Mouse (Mus musculus) forebrain, postnatal 0 days (tissue): ENCODE measurements around the gene Pde7b. TPM values are rescaled to one million over a fixed set of nuclear protein-coding genes. Genes with fewer than 3 reads are reported as not detected.
A peak's percentile ranks its signal among the peaks of the same experiment; 100 is the strongest.

Source experiments
- ATAC-seq: fragments of 200-750 bp; cut with Nextera tagmentation; 2 replicates; pipeline ENCODE4 v1.8.0; 2017; ENCODE audit warnings: mild to moderate bottlenecking, moderate library complexity
- DNase-seq: peaks from one replicate; pipeline ENCODE4 v3.0.0-alpha.2; 2015
- H3K27ac ChIP-seq: fragments of 300-500 bp; sonication (generic); 2 replicates; pipeline ENCODE4 v1.5.1; 2014; ENCODE audit warnings: low read depth, mild to moderate bottlenecking, antibody characterized with exemption, low read length, moderate library complexity, mixed read lengths
- H3K27me3 ChIP-seq: fragments of 300-500 bp; sonication (generic); 2 replicates; pipeline ENCODE4 v1.6.1; 2014; ENCODE audit warnings: mild to moderate bottlenecking, low read length, mixed read lengths; ENCODE audit not compliant: insufficient read depth
- H3K36me3 ChIP-seq: fragments of 300-500 bp; sonication (generic); 2 replicates; pipeline ENCODE4 v1.6.1; 2014; ENCODE audit warnings: mild to moderate bottlenecking, moderate library complexity; ENCODE audit not compliant: insufficient read depth
- H3K4me1 ChIP-seq: fragments of 300-500 bp; sonication (generic); 2 replicates; pipeline ENCODE4 v1.6.1; 2014; ENCODE audit warnings: antibody characterized with exemption; ENCODE audit not compliant: insufficient read depth
- H3K4me2 ChIP-seq: fragments of 300-500 bp; sonication (generic); 2 replicates; pipeline ENCODE4 v1.6.1; 2014; ENCODE audit warnings: low read depth, mild to moderate bottlenecking, moderate library complexity
- H3K4me3 ChIP-seq: fragments of 300-500 bp; sonication (generic); 2 replicates; pipeline ENCODE4 v1.5.1; 2014; ENCODE audit warnings: low read depth, low read length, mixed read lengths
- H3K9ac ChIP-seq: fragments of 300-500 bp; sonication (generic); 2 replicates; pipeline ENCODE4 v1.6.1; 2014; ENCODE audit warnings: mild to moderate bottlenecking
- H3K9me3 ChIP-seq: fragments of 300-500 bp; sonication (generic); 2 replicates; pipeline ENCODE4 v1.6.1; 2016; ENCODE audit warnings: low read length
- CTCF ChIP-seq: sonication (generic); IDR thresholded peaks from 2 replicates; pipeline ENCODE4 v1.5.1; 2016; ENCODE audit warnings: antibody characterized with exemption, control low read depth, low read depth
- WGBS: fragments of 180-500 bp; shearing (Covaris S2); extraction: QIAGEN DNeasy Blood & Tissue Kit; methylation state at CpG from one replicate; pipeline ENCODE4 v1.1.7; 2014; 5-methylcytosine and 5-hydroxymethylcytosine counted together
- polyA plus RNA-seq: library from polyadenylated mRNA; unstranded; fragments of >200 nt; fragmentation: Nextera tagmentation; extraction: Ambion mirVana; gene quantifications from 2 replicates; pipeline ENCODE4 v1.2.1, GENCODE M21; 2015
- total RNA-seq: library from RNA; depleted of rRNA; stranded (reverse); fragments of >200 nt; gene quantifications from 2 replicates; pipeline ENCODE4 v1.2.3, GENCODE M21; 2014

Pde7b gene
- total and polyA plus RNA-seq, 2 experiments from 2014 or later: 2.4 to 9.4 TPM

- no peak overlapping the region for H3K4me2 ChIP-seq
- H3K4me1 ChIP-seq: peaks cover 3% of the 10 kb centered on the region; the same call in 1 of the 2 replicates
- ATAC-seq (no peak), DNase-seq (no peak)
- H3K9ac ChIP-seq: no peak overlapping the region
- no peaks in the 10 kb centered on the region for H3K36me3 ChIP-seq
- TF ChIP-seq CTCF: no peak
- H3K4me3 ChIP-seq: no peak overlapping the region
- H3K27me3 ChIP-seq: no peaks in the 10 kb centered on the region
- WGBS: 64% methylated on average over 3 of the region's 3 CpGs
- H3K9me3 ChIP-seq: no peaks in the 10 kb centered on the region
- no peak overlapping the region for H3K27ac ChIP-seq
Observed at GRCm38 (mm10) chr10:20735775-20736449, 11.0 kb upstream of the Pde7b start.

GRCm38 (mm10) chr10:20733576-20733975 lies 8.7 kb upstream of the Pde7b start:
- Histone ChIP-seq H3K4me3 (no peak overlapping the region), H3K27ac (0 out of 2 replicates have a peak overlapping the region, but pooled peaks have one; percentile 21), H3K4me1 (peaks cover 3% of the 10 kb centered on the region; the same call in 1 of the 2 replicates), H3K27me3 (no peaks in the 10 kb centered on the region), H3K9me3 (no peaks in the 10 kb centered on the region), H3K4me2 (no peak overlapping the region), H3K36me3 (no peaks in the 10 kb centered on the region), H3K9ac (no peak overlapping the region)
- peak; percentile 64; the same call in 1 of the 2 replicates for ATAC-seq
- TF ChIP-seq CTCF: no peak
- WGBS: 72% methylated on average over 5 of the region's 5 CpGs
- no peak for DNase-seq

GRCm38 (mm10) chr10:20732180-20732579 lies 7.3 kb upstream of the Pde7b start:
- H3K4me1 ChIP-seq: no peaks in the 10 kb centered on the region
- no peak overlapping the region for H3K4me2 ChIP-seq
- H3K36me3 ChIP-seq: no peaks in the 10 kb centered on the region
- 14% methylated on average over 2 of the region's 2 CpGs for WGBS
- H3K27me3 ChIP-seq: no peaks in the 10 kb centered on the region
- H3K27ac ChIP-seq: no peak overlapping the region
- ATAC-seq (peak; percentile 38; the same call in 1 of the 2 replicates), DNase-seq (no peak)
- H3K4me3 ChIP-seq: no peak overlapping the region
- no peak for TF ChIP-seq CTCF
- no peak overlapping the region for H3K9ac ChIP-seq
- H3K9me3 ChIP-seq: no peaks in the 10 kb centered on the region

GRCm38 (mm10) chr10:20730034-20730433 lies 5.2 kb upstream of the Pde7b start:
- no peaks in the 10 kb centered on the region for H3K4me1 ChIP-seq
- ATAC-seq: no peak
- H3K27ac ChIP-seq: no peak overlapping the region
- H3K4me2 ChIP-seq: no peak overlapping the region
- TF ChIP-seq CTCF: no peak
- WGBS: 73% methylated on average over 1 of the region's 1 CpGs
- no peak overlapping the region for H3K4me3 ChIP-seq
- H3K27me3 ChIP-seq: no peaks in the 10 kb centered on the region
- H3K9me3 ChIP-seq: no peaks in the 10 kb centered on the region
- no peak overlapping the region for H3K9ac ChIP-seq
- H3K36me3 ChIP-seq: no peaks in the 10 kb centered on the region
- no peak for DNase-seq

GRCm38 (mm10) chr10:20725384-20725983 lies 606 bp upstream of the Pde7b start:
- H3K27ac ChIP-seq: peak overlapping the region; percentile 47; the same call in 1 of the 2 replicates
- H3K9me3 ChIP-seq: no peaks in the 10 kb centered on the region
- peak overlapping the region; percentile 31; the same call in 1 of the 2 replicates for H3K9ac ChIP-seq
- H3K4me1 ChIP-seq: peaks cover 3% of the 10 kb centered on the region; the same call in 1 of the 2 replicates
- peak overlapping the region; percentile 44; the same call in 1 of the 2 replicates for H3K4me3 ChIP-seq
- peak overlapping the region; percentile 55 for H3K4me2 ChIP-seq
- TF ChIP-seq CTCF: no peak
- no peaks in the 10 kb centered on the region for H3K27me3 ChIP-seq
- 40% methylated on average over 8 of the region's 8 CpGs for WGBS
- ATAC-seq (no peak), DNase-seq (no peak)
- no peaks in the 10 kb centered on the region for H3K36me3 ChIP-seq

- no peaks in the 10 kb centered on the region for H3K36me3 ChIP-seq
- ATAC-seq: no peak
- no peak for DNase-seq
- WGBS: 20% methylated on average over 10 of the region's 10 CpGs
- no peaks in the 10 kb centered on the region for H3K27me3 ChIP-seq
- H3K9me3 ChIP-seq: no peaks in the 10 kb centered on the region
- H3K4me1 ChIP-seq: peaks cover 3% of the 10 kb centered on the region; the same call in 1 of the 2 replicates
- H3K4me3 ChIP-seq: peak overlapping the region; percentile 44
- no peak for TF ChIP-seq CTCF
- H3K27ac ChIP-seq: peak overlapping the region; percentile 47
- peak overlapping the region; percentile 31 for H3K9ac ChIP-seq
- peak overlapping the region; percentile 55 for H3K4me2 ChIP-seq
Observed at GRCm38 (mm10) chr10:20724451-20724850, 427 bp downstream of the Pde7b start.

- H3K9me3 ChIP-seq: no peaks in the 10 kb centered on the region
- DNase-seq (no peak), ATAC-seq (no peak)
- peaks cover 3% of the 10 kb centered on the region; the same call in 1 of the 2 replicates for H3K4me1 ChIP-seq
- WGBS: 9% methylated on average over 3 of the region's 3 CpGs
- H3K4me2 ChIP-seq: peak overlapping the region; percentile 55
- H3K36me3 ChIP-seq: no peaks in the 10 kb centered on the region
- H3K27ac ChIP-seq: no peak overlapping the region
- no peak for TF ChIP-seq CTCF
- no peaks in the 10 kb centered on the region for H3K27me3 ChIP-seq
- peak overlapping the region; percentile 44 for H3K4me3 ChIP-seq
- peak overlapping the region; percentile 31; the same call in 1 of the 2 replicates for H3K9ac ChIP-seq
Observed at GRCm38 (mm10) chr10:20723962-20724361, 916 bp downstream of the Pde7b start.
